Mouse (Mus musculus) intestine, embryonic 14.5 days (tissue): Measurements from ENCODE around the gene Far2. TPM values are rescaled to one million over a fixed set of nuclear protein-coding genes. Genes with fewer than 3 reads are reported as not detected.
A peak's percentile ranks its signal among the peaks of the same experiment; 100 is the strongest.

ENCODE experiments used
- ATAC-seq: fragments of 200-750 bp; cut with Nextera tagmentation; replicated peaks from 2 replicates; pipeline ENCODE4 v1.8.0; 2017; ENCODE audit warnings: low read depth, moderate number of reproducible peaks, moderate TSS enrichment, moderate library complexity; ENCODE audit not compliant: low FRiP score, low TSS enrichment
- DNase-seq: peaks from one replicate; pipeline ENCODE4 v3.0.0-alpha.2; 2018; ENCODE audit warnings: low spot score
- H3K27ac ChIP-seq: fragments of 300-500 bp; sonication (generic); 2 replicates; pipeline ENCODE4 v1.5.1; 2014; ENCODE audit warnings: low read depth, mild to moderate bottlenecking, control low read depth
- H3K27me3 ChIP-seq: fragments of 300-500 bp; sonication (generic); replicated peaks from 2 replicates; pipeline ENCODE4 v1.6.1; 2014; ENCODE audit warnings: low read length, control low read depth; ENCODE audit not compliant: control insufficient read depth, insufficient read depth
- H3K36me3 ChIP-seq: fragments of 300-500 bp; sonication (generic); 2 replicates; pipeline ENCODE4 v1.6.1; 2014; ENCODE audit warnings: low read length, control low read depth; ENCODE audit not compliant: control insufficient read depth, insufficient read depth
- H3K4me1 ChIP-seq: fragments of 300-500 bp; sonication (generic); replicated peaks from 2 replicates; pipeline ENCODE4 v1.6.1; 2014; ENCODE audit warnings: low read length, control low read depth, mixed read lengths; ENCODE audit not compliant: control insufficient read depth, insufficient read depth
- H3K4me2 ChIP-seq: fragments of 300-500 bp; sonication (generic); 2 replicates; pipeline ENCODE4 v1.6.1; 2014; ENCODE audit warnings: low read length
- H3K4me3 ChIP-seq: fragments of 300-500 bp; sonication (generic); 2 replicates; pipeline ENCODE4 v1.5.1; 2014; ENCODE audit warnings: low read depth, low read length, control low read depth, mixed read lengths
- H3K9ac ChIP-seq: fragments of 300-500 bp; sonication (generic); 2 replicates; pipeline ENCODE4 v1.6.1; 2014; ENCODE audit warnings: mild to moderate bottlenecking, low read length
- H3K9me3 ChIP-seq: fragments of 300-500 bp; sonication (generic); 2 replicates; pipeline ENCODE4 v1.6.1; 2016; ENCODE audit warnings: low read length, control low read depth; ENCODE audit not compliant: control insufficient read depth
- WGBS: fragments of 180-500 bp; shearing (Covaris S2); extraction: QIAGEN DNeasy Blood & Tissue Kit; methylation state at CpG from one replicate; pipeline ENCODE4 v1.1.7; 2014; 5-methylcytosine and 5-hydroxymethylcytosine counted together
- polyA plus RNA-seq: library from polyadenylated mRNA; unstranded; fragments of >200 nt; fragmentation: Nextera tagmentation; extraction: Ambion mirVana; gene quantifications from 2 replicates; pipeline ENCODE4 v1.2.1, GENCODE M21; 2014

Far2 gene
- polyA plus RNA-seq, 1 experiment from 2014 or later = 4.7 TPM

DNA sequence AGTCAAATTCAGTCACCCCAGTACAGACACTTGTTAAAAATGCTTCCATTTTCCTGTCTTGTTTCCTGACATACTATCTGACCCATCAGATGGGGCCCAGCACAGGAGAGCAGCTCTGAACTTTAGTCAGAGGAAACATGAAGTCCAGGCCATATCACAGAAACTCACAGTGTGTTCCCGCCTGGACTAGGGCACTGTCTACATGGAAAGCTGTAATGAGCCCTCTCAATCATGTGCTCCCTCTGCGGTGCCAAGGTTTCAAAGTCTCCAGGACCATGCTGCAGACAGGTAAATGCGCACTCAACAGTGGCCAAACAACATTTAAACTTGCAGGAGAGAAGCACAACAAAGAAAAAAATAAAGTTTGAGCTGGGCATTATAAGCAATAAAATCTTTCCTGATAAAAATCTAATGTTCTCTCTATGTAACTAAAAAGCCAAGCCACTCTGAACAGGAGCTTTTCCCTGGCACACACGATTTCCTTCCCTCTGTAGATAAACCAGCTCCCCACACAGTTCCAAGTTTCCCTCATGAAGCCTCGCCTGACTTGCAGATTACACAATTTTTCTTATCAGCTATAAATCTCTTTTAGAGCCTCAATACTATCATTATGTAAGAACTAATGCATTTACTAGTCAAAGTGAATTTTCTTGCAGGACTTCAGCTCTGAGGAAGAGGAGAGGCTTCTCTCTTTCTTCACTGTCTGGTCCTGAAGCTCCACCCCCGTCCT lies 147.1 kb downstream of the Far2 start:
- Histone ChIP-seq H3K27me3 (no peaks in the 10 kb centered on the region), H3K9me3 (no peaks in the 10 kb centered on the region), H3K4me1 (no peaks in the 10 kb centered on the region), H3K36me3 (peaks cover 77% of the 10 kb centered on the region), H3K4me3 (no peak overlapping the region), H3K27ac (no peak overlapping the region), H3K9ac (no peak overlapping the region), H3K4me2 (no peak overlapping the region)
- DNase-seq (no peak), ATAC-seq (no peak)
- 79% methylated on average over 6 of the region's 6 CpGs for WGBS

DNA sequence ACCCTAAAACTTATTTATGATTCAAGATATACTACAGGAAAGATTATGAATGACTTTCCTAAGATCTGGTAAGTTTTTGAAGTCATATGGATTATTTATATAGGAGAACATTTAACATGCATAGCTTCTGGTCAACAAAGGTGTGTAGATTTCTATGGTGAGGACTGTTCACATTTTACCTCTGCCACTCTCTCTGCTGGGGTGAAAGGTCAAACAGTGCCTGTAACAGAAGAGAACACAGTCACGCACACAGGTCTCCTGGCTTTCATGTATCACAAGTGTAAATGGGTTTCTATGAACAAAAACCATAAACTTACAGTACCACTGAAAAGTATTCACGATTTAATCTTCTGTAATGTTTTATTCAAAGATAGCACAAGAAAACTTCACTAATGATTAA lies 152.1 kb downstream of the Far2 start:
- H3K36me3 ChIP-seq = peaks cover 84% of the 10 kb centered on the region
- no peaks in the 10 kb centered on the region for H3K4me1 ChIP-seq
- H3K4me3 ChIP-seq = no peak overlapping the region
- H3K9me3 ChIP-seq = no peaks in the 10 kb centered on the region
- no peaks in the 10 kb centered on the region for H3K27me3 ChIP-seq
- no peak overlapping the region for H3K9ac ChIP-seq
- DNase-seq (no peak), ATAC-seq (no peak)
- no peak overlapping the region for H3K27ac ChIP-seq
- 88% methylated on average over 2 of the region's 2 CpGs for WGBS
- H3K4me2 ChIP-seq = no peak overlapping the region

DNA sequence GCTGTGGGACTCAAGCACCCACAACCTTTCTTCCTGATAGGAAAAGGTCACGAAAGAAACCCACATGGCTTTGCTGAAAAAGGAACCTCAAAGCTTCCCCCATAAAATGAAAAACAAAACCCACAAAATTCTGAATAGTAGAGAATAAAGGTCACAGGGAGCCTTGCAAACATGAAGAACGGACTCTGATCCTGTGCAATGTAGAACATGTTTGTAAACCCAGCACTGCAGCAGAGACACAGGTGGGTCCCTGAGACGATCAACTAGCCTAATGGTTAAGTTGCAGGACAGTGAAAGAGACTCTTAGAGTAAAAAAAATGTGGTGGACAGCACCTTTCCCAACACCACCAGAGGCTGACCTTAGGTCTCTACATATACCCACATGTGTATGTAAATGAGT lies 152.7 kb downstream of the Far2 start:
- no peak overlapping the region for H3K27ac ChIP-seq

DNA sequence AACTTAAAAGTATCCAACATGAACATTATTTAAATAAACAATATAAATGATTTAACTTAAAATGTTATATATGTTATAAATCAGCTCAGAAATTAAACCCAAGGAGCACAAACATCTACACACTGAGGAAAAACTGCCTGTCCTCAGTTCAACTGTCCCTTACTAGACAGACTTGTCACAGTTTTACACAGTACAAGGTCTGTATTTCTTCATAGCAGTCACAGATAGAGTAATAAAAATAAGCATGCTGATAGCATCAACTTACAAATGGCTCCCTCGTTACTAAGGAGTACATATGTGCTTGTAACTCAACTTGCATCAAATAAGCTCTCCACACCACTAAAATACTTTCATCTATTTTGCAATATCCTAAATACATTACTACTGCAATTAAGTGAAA lies 158.1 kb downstream of the Far2 start:
- Histone ChIP-seq H3K27ac (no peak overlapping the region), H3K4me1 (no peaks in the 10 kb centered on the region), H3K9ac (no peak overlapping the region), H3K9me3 (no peaks in the 10 kb centered on the region), H3K4me2 (no peak overlapping the region), H3K27me3 (no peaks in the 10 kb centered on the region), H3K36me3 (peaks cover 50% of the 10 kb centered on the region), H3K4me3 (no peak overlapping the region)
- DNase-seq (no peak), ATAC-seq (no peak)
- WGBS = 89% methylated on average over 1 of the region's 1 CpGs

More for the DNA sequence above, 152.7 kb downstream of the Far2 start:
- ATAC-seq = no peak
- H3K4me3 ChIP-seq = no peak overlapping the region
- peaks cover 80% of the 10 kb centered on the region for H3K36me3 ChIP-seq
- no peak overlapping the region for H3K9ac ChIP-seq
- DNase-seq = no peak
- H3K4me2 ChIP-seq = no peak overlapping the region
- no peaks in the 10 kb centered on the region for H3K4me1 ChIP-seq
- H3K27me3 ChIP-seq = no peaks in the 10 kb centered on the region
- no peaks in the 10 kb centered on the region for H3K9me3 ChIP-seq
- 93% methylated on average over 3 of the region's 3 CpGs for WGBS

DNA sequence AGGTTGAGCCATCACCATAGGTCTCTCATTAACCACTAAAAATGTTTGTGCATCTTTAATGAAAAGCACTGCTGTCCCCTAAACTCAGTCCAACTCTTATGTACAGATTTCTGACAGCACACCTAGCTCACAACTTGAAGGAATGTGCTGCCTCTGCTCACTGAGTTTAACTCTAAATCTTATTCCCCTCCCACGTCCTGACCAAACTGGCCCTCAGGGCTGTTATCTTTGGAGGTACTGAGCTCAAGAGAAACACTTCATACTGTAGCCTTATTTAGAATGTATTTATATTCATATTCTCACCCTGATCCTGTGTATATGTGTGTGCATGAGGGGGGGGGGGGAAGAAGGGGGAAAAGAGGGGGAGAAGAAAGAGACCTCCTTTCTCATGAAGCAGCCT lies 160.5 kb downstream of the Far2 start:
- 74% methylated on average over 1 of the region's 1 CpGs for WGBS
- H3K4me3 ChIP-seq = no peak overlapping the region
- no peak overlapping the region for H3K4me2 ChIP-seq
- H3K9me3 ChIP-seq = no peaks in the 10 kb centered on the region
- 0 out of 2 replicates have a peak, but pooled peaks cover under 1% of the 10 kb centered on the region for H3K4me1 ChIP-seq
- H3K36me3 ChIP-seq = peaks cover 30% of the 10 kb centered on the region
- no peaks in the 10 kb centered on the region for H3K27me3 ChIP-seq
- DNase-seq (no peak), ATAC-seq (no peak)
- no peak overlapping the region for H3K27ac ChIP-seq
- no peak overlapping the region for H3K9ac ChIP-seq

DNA sequence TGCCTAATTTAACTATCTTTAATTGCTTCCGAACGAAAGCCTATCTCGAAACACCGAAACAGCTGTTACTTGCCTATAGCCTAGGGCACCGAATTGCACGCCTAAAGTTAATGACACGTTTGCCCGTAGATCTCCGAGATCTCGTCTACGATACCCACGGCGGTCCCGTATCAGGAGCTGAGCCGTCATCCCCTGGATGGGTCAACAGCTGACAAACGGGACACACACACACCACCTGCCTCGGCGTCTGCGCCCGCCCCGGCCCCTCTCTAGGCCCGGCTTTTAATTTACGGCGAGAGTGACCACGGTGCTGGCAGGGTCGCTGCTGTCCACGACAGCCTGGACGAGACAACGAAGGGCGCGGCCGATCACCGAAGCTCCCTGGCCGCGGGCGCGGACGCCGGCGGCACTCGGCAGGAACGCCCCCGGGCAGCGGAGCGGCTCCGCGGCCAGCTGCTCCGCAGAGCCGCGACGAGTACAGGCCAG lies 164.4 kb downstream of the Far2 start:
- Histone ChIP-seq H3K4me1 (peaks cover 9% of the 10 kb centered on the region), H3K27ac (peak overlapping the region; percentile 83), H3K36me3 (no peaks in the 10 kb centered on the region; the same call in 1 of the 2 replicates), H3K9ac (peak overlapping the region; percentile 99), H3K4me3 (peak overlapping the region; percentile 76), H3K4me2 (peak overlapping the region; percentile 94), H3K9me3 (no peaks in the 10 kb centered on the region), H3K27me3 (no peaks in the 10 kb centered on the region)
- ATAC-seq = no peak; the same call in 1 of the 2 replicates
- DNase-seq = no peak
- under 1% methylated on average over 51 of the region's 51 CpGs for WGBS

DNA sequence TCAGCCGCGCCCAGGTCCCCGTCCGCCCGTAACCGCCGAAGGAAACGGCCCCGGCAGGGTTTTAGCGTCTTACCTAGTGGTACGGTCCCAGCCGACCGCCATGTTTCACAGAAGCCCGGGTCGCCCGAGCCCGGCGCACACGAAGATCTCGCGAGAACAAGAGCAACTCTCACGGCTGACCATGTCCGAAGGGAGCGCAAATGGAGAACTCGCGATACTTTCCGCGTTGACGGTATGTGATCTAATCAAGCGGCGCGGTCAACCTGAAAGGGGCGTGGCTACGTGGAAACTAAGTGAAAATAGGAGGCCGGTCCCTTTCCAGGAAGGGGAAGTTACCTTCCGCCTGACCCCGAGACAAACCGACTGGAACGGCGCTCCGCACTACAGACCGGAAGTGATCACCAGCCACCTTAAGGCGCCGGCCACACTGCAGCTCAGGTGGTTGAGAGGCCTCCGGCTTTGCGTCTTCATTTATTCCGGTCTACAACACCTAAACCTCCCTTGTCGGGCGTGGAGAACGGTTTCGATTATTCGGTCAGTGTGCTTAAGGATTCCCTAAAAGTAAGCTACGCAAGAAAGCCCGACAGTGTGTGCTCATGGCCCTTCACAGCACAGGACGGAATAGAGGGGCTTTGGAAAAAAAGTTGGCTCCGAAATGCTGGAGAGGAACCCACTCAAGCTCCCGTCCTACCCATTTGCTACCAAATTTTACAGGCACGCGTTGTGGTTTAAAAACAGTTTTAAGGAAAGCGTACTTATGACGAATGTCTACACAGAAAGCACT lies 165.0 kb downstream of the Far2 start, which contains the start of gene Ergic2:
TSS of gene Ergic2 (minus strand) at position 478 of the 784 bp plus-strand sequence.
- Histone ChIP-seq H3K4me1 (peaks cover 9% of the 10 kb centered on the region), H3K9ac (peak within 1 kb of the TSS; percentile 99), H3K4me2 (peak within 1 kb of the TSS; percentile 94), H3K4me3 (peak within 1 kb of the TSS; percentile 76), H3K9me3 (no peaks in the 10 kb centered on the region), H3K27ac (peak within 1 kb of the TSS; percentile 83), H3K27me3 (no peaks in the 10 kb centered on the region), H3K36me3 (no peaks in the 10 kb centered on the region; the same call in 1 of the 2 replicates)
- DNase-seq (peak; percentile 95), ATAC-seq (peak; percentile 99)
- WGBS = under 1% methylated on average over 61 of the region's 61 CpGs

DNA sequence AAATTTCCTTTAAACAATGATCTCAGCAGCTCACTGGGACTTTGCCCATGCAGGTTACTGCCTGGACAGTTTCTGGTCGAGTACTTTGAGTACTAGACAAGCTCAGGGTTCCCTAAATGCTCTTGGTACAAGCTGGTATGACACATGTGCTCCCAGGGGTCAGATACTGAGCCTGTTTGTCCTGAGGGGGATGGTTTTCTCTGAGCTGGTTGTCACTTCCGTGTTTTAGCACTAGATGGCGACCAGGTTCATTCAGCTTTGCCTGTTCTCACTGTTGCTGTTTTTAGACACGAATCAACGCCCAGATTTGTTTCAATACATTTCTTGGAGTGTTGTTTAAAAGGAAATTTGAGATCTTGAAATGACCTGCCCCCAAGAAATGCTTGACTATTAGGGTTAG lies 167.7 kb downstream of the Far2 start:
- H3K9me3 ChIP-seq = no peaks in the 10 kb centered on the region
- H3K4me2 ChIP-seq = no peak overlapping the region
- ATAC-seq (no peak), DNase-seq (peak; percentile 73)
- H3K9ac ChIP-seq = no peak overlapping the region
- H3K36me3 ChIP-seq = no peaks in the 10 kb centered on the region; the same call in 1 of the 2 replicates
- no peak overlapping the region for H3K27ac ChIP-seq
- H3K27me3 ChIP-seq = no peaks in the 10 kb centered on the region
- H3K4me3 ChIP-seq = no peak overlapping the region
- peaks cover 9% of the 10 kb centered on the region for H3K4me1 ChIP-seq
- 5% methylated on average over 5 of the region's 5 CpGs for WGBS
